19 mouse cellular contexts compared by ENCODE assay signal in genomic region chr16:49388135-49388534, GRCm38 (mm10).
"Had no signal": no experiment of that assay in that cellular context is flagged by ENCODE, and none has a peak within 500 bp of the region (broad histone marks: within the 10 kb centered on the region; RNA-seq: fewer than 3 reads in every experiment).

No protein-coding gene starts in this region.

- H3K4me3 ChIP-seq: midbrain, embryonic 10.5 days; midbrain, embryonic 12.5 days; myocyte; neural tube, embryonic 13.5 days; neural tube, embryonic 15.5 days had no signal

- DNase-seq: lung, adult 18-20 months; lung, embryonic 14.5 days; lung, postnatal 10 days; lung, postnatal 4 days; midbrain, embryonic 14.5 days; retina, postnatal 1 day; right cerebral cortex, adult 18-20 months; right cerebral cortex, postnatal 25 days; right cerebral cortex, postnatal 4 days; spleen, adult 18-20 months; thymus, adult 18-20 months; thymus, postnatal 14 days; thymus, postnatal 36 days had no signal

- H3K9ac ChIP-seq: lung, embryonic 14.5 days; midbrain, embryonic 12.5 days; neural tube, embryonic 13.5 days; neural tube, embryonic 15.5 days had no signal

- H3K36me3 ChIP-seq: midbrain, embryonic 10.5 days; midbrain, embryonic 12.5 days; neural tube, embryonic 13.5 days; neural tube, embryonic 15.5 days had no signal

- H3K27ac ChIP-seq: midbrain, embryonic 10.5 days; midbrain, embryonic 12.5 days; neural tube, embryonic 13.5 days; neural tube, embryonic 15.5 days had no signal

- H3K4me2 ChIP-seq: lung, embryonic 14.5 days; midbrain, embryonic 12.5 days; neural tube, embryonic 13.5 days; neural tube, embryonic 15.5 days had no signal

- ATAC-seq: midbrain, embryonic 16.5 days had no signal

- H3K27me3 ChIP-seq: midbrain, embryonic 12.5 days; neural tube, embryonic 13.5 days; neural tube, embryonic 15.5 days had no signal

- H3K9me3 ChIP-seq: midbrain, embryonic 10.5 days; midbrain, embryonic 12.5 days; neural tube, embryonic 13.5 days; neural tube, embryonic 15.5 days had no signal

- H3K4me1 ChIP-seq: midbrain, embryonic 10.5 days; midbrain, embryonic 12.5 days; neural tube, embryonic 13.5 days; neural tube, embryonic 15.5 days had no signal
